Mouse (Mus musculus): ENCODE results near the gene Aasdh.

Aasdh gene

GRCm38 (mm10) chr5:76843851-76844419, 61.4 kb downstream of the Aasdh start:
- in situ Hi-C loops (cut with MboI; ENCODE audit: low sequenced_read_pairs) = loop anchor here (25.0 kb wide), 1 partner anchor 257 kb away; the partner anchor contains the start of gene Cep135

- in situ Hi-C loops (cut with MboI; ENCODE audit: low sequenced_read_pairs) = loop anchor here (25.0 kb wide), 1 partner anchor 256 kb away; the partner anchor contains the start of gene Cep135
These were observed 61.9 kb downstream of the Aasdh start for GRCm38 (mm10) chr5:76843448-76843847.

- in situ Hi-C loops (cut with MboI; ENCODE audit: low sequenced_read_pairs) = loop anchor here (25.0 kb wide), 1 partner anchor 255 kb away; the partner anchor contains the start of gene Cep135
These were observed 63.5 kb downstream of the Aasdh start for GRCm38 (mm10) chr5:76841859-76842258.

GRCm38 (mm10) chr5:76839786-76840185, 65.5 kb downstream of the Aasdh start:
- in situ Hi-C loops (cut with MboI; ENCODE audit: low sequenced_read_pairs) = loop anchor here (25.0 kb wide), 1 partner anchor 252 kb away; the partner anchor contains the start of gene Cep135

- in situ Hi-C loops (cut with MboI; ENCODE audit: low sequenced_read_pairs) = loop anchor here (25.0 kb wide), 1 partner anchor 250 kb away; the partner anchor contains the start of gene Cep135
These were observed 68.3 kb downstream of the Aasdh start for GRCm38 (mm10) chr5:76837018-76837417.

GRCm38 (mm10) chr5:76832529-76833210, 72.6 kb downstream of the Aasdh start:
- in situ Hi-C loops (cut with MboI; ENCODE audit: low sequenced_read_pairs) = loop anchor here (25.0 kb wide), 1 partner anchor 245 kb away; the partner anchor contains the start of gene Cep135

- in situ Hi-C loops (cut with MboI; ENCODE audit: low sequenced_read_pairs) = loop anchor here (25.0 kb wide), 1 partner anchor 241 kb away; the partner anchor contains the start of gene Cep135
These were observed 76.6 kb downstream of the Aasdh start for GRCm38 (mm10) chr5:76828527-76829240.

All from CH12F3 (cell line).